Mouse (Mus musculus): ENCODE results near the gene Evx2.

- TF ChIP-seq CTCF (IDR thresholded peaks at IDR 0.05; ENCODE audit: low read depth) (no peak), EP300 (optimal IDR thresholded peaks at IDR 0.05) (no peak)
Measured at GRCm38 (mm10) chr2:74667191-74667841, 8.0 kb upstream of the Evx2 start.
